Mouse (Mus musculus) WW6 (cell line): ENCODE measurements around the gene Unc119b.
"Not testable (repeated sequence)": the region's sequence is repeated elsewhere in the genome, so short reads cannot be mapped to it uniquely, and the experiment has no call there.

Source experiments
- DNase-seq: peaks from one replicate; pipeline ENCODE4 v3.0.0-alpha.2; 2013; ENCODE audit warnings: low read depth, low spot score

Gene Unc119b

DNA sequence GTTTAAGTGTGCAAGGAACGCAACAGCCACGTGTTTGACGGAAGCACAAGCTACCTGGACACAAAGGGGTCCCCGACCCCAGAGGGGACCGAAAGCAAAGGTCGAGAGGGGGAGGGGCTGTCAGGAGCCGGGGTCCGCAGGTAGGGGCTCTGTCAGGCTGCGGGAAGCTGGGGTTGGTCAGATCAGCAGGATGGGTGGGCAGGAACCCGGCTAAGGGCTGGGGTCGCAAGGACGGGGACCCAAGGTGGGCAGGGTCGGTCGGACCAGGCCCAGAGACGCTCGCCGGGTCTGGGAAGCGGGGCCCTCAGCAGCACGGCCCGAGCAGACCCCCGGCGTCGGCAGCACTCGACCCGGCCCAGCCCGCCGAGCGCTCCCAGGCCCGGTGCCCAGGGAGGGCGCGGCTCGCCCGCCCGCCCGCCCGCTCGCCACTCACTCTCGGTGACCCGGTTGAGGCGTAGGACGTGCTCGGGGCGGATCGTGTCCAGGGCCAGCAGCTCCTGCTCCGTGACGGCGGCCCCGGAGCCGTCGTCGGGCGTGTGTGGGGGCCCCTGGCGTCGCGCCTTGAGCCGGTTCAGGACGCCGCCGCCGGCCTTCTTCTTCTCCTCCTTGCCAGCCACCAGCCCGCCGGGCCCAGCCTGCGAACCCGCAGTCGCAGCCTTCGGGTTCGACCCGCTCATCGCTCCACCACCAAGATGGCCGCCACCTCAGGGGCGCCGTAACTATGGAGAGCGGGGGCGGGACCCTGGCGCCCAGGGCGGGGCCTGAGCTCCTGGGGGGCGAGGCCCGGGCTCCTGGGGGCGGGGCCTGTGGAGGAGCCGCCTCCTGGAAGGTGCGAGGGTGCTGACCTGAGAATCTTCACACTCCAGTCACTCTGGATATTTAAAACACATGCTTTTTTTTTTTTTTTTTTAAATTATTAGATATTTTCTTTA is at the start of gene Unc119b:
Unc119b (minus strand) TSS at position 742 of the 932 bp plus-strand sequence.
- peak; percentile 73 for DNase-seq

- DNase-seq = no peak
Observed at GRCm38 (mm10) chr5:115183482-115183881, 48.7 kb upstream of the Unc119b start.

GRCm38 (mm10) chr5:115182925-115183324 is 48.1 kb upstream of the Unc119b start:
- no peak for DNase-seq

- DNase-seq = no peak
Observed at GRCm38 (mm10) chr5:115181248-115181940, 46.6 kb upstream of the Unc119b start.

DNA sequence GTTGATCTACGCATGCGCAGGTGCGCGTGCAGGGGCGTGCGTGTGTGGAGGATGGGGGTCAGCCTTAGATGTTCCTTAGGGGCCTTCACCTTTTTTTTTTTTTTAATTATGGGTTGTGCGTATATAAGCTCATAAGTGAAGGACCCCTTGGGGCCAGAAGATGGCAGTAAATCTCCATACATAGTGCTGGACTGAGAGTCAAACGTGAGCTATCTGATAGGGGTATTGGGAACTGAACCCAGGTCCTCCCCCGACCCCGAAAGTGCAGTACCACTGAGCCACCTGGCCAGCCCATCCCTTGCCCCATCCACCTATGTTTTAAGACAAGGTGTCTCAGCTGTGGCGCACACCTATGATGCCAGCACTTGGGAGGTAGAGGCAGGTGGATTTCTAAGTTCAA is 44.8 kb upstream of the Unc119b start:
- DNase-seq = no peak

GRCm38 (mm10) chr5:115177866-115178265 is 43.1 kb upstream of the Unc119b start:
- no peak for DNase-seq

- no peak for DNase-seq
Observed at GRCm38 (mm10) chr5:115174554-115174953, 39.8 kb upstream of the Unc119b start.

DNA sequence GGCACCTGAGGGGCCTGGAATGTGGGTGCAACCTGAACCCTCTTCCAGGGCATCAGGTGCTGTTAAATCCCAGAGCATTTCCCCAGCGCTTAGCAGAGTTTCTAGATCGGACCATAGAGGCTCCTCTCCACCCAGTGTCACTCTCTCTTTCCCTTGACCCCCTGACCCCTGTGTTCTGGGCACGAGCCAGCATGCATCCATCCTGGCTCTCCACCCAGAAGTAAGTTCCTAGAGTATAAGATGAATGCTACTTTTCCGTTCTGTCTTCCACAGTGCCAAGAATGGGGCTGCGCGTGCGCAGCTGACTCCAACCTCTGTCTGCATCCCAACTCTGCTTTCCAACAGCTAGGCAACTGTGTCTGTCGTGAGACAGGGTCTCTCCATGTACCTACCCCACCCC is 35.4 kb upstream of the Unc119b start:
- no peak for DNase-seq

DNA sequence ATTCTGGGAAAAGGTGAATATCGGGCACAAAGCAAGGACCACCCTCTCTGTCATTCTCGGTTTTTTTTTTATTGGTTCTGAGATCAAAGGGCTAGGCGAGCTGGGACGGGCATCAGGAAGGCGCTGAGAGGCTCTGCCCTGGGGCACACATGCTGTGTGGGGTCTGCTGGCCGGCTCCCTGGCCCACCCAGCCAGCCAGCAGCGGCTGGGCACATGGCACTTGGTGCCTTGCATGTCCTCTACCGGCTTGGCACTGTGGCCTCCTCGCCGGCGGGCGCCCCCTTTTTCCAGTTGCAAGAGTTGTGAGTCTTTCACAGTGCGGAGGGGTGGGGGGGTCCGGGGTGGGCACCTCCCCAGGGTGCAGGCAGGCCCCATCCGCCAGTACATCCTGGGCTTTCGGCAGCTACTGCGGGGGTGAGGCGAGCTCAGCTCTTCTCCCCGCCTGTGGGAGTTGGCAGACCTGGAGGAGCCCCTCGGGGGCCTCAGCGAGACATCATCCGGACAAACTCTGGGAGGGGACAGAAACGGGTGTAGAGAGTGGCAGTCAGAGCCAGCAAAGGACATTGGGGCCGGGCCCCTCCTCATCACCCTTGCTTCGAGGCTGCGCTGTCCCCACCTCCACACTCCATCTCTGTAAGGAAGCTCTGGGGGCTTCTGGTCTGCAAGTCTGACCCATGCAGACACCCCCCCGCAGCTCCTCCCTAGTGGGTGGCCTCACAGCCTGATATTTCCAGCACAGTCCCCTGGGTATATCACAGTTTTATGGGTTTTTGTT is 34.1 kb upstream of the Unc119b start:
- DNase-seq = no peak

GRCm38 (mm10) chr5:115167396-115167795 is 32.6 kb upstream of the Unc119b start:
- no peak for DNase-seq

- no peak for DNase-seq
Observed at GRCm38 (mm10) chr5:115166815-115167194, 32.0 kb upstream of the Unc119b start.

GRCm38 (mm10) chr5:115165895-115166814 is 31.4 kb upstream of the Unc119b start:
- DNase-seq = peak; percentile 82

- DNase-seq = no peak
Observed at GRCm38 (mm10) chr5:115165351-115165750, 30.6 kb upstream of the Unc119b start.

DNA sequence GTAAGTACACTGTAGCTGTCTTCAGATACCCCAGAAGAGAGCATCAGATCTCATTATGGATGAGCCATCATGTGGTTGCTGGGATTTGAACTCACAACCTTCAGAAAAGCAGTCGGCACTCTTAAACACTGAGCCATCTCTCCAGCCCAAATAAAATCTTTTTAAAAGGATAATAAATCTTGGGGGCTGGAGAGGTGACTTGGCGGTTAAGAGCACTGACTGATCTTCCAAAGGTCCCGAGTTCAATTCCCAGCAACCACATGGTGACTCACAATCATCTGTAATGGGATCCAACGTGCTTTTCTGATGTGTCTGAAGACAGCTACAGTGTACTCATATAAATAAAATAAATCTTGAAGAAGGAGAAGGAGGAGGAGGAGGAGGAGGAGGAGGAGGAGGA is 29.7 kb upstream of the Unc119b start:
- not testable (repeated sequence) for DNase-seq

- DNase-seq = no peak
Observed at GRCm38 (mm10) chr5:115163563-115163962, 28.8 kb upstream of the Unc119b start.

GRCm38 (mm10) chr5:115161940-115162279 is 27.1 kb upstream of the Unc119b start:
- not testable (repeated sequence) for DNase-seq

DNA sequence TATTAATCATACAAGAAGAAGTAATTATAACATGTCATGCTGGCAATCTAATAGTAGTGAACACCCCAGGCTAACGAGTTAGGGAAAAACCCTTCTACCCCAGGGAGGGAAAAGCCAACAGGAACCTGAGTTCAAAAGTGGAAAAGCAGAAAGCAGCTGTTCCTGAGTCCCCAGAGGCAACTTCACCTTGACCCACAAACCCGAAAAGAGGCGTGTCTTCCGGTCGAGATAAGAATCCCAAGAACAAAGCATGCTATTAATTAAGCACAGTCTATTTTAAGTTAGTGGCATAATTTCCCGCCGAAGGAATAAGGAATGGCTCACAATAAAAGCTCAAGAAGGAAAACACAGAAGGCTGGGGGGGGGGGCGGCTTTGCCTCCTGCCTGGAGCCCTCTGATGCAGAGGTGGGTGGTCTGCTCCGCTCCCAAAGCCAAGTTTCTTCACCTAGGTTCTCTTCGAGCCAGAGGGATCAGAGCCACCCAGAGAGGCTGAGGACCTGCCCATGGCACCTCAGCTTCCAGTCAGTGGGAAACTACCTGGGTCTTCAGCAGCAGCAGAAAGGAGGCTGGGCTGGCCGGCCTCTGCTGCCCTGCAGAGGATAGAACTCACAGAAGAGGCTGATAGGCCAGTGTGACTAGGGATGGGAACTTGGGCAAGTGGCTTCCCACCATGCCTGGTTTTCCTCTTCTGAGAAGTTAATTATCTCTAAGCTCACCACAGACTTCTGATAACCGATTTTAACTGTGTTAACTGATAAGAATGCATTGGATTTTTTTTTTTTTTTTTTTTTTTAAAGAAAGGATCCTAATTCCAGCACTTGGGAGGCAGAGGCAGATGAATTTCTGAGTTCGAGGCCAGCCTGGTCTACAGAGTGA is 26.5 kb upstream of the Unc119b start:
- no peak for DNase-seq

DNA sequence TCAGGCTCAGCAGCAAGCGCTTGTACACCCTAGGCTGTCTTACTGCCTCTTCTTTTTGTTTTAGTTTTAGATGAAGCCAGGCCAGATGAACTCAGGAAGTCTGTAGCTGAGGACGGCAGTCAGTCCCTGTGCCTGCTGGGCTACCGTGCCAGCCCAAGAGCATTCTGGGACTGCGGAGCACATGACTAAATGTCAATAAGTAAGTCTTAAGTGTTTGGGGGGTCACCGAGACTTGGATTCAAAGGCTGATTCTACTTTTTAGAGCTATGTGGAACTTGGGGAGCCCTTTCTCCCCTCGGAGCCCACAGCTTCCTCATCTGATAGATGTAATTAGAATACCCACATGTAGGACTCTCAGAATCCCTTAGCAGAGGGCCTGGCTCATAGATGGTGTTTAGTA is 25.9 kb upstream of the Unc119b start:
- DNase-seq = no peak

DNA sequence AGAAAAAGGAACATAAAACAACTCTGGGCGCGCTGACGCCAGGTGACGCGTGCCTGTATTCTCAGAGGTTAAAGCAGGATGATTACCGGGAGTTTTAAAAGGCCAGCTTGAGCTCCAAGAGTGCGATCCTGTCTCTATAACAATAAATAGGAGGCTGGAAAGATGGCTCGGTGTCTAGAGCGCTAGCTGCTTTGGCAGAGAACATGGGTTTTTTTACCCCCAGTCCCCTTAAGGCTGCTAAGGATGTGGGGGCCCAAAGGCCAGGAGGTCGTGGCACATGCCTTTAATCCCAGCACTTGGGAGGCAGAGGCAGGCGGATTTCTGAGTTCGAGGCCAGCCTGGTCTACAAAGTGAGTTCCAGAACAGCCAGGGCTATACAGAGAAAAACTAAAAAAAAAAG is 24.4 kb upstream of the Unc119b start:
- no peak for DNase-seq
